Mouse (Mus musculus) ES-Bruce4 (cell line): ENCODE data around the gene Thra.
A peak's percentile ranks its signal among the peaks of the same experiment; 100 is the strongest.

Experiments
- CTCF ChIP-seq: IDR thresholded peaks from one replicate; pipeline ENCODE4 v1.8.1; 2011; ENCODE audit warnings: low read depth, low read length
- POLR2A ChIP-seq: IDR thresholded peaks from one replicate; pipeline ENCODE4 v1.8.1; 2011; ENCODE audit warnings: low read length; ENCODE audit not compliant: insufficient read depth

- TF ChIP-seq POLR2A, result peak; percentile 58
- no peak for TF ChIP-seq CTCF
Observed at GRCm38 (mm10) chr11:98809457-98810290, 69.2 kb downstream of the Thra start.
